Mouse (Mus musculus): ENCODE data around the gene Bend4. TPM values are rescaled to one million over a fixed set of nuclear protein-coding genes. Genes with fewer than 3 reads are reported as not detected.

The Bend4 gene
- total RNA-seq, 2 experiments from 2014 or later, result 2.3 TPM

- no peak for DNase-seq (ENCODE audit: low spot score)
- intact Hi-C loops (cut with DNase I), result no loop called here
Observed at GRCm38 (mm10) chr5:67347060-67347459, 81.0 kb downstream of the Bend4 start.

Other genes starting within 250 kb of the Bend4 start
- gene Tmem33, start 167.7 kb downstream of the Bend4 start, total RNA-seq (2021), result 10 to 100 TPM; 47.2 to 52.3 TPM
- 100 to 1,000 TPM; 162 to 165 TPM for gene Slc30a9, start 121.4 kb downstream of the Bend4 start, total RNA-seq (2021)
- gene Shisa3, start 179.6 kb upstream of the Bend4 start, total RNA-seq (2021), result 1 to 10 TPM in 1 of 2 experiments, under 1 TPM in 1; 0.64 to 1.0 TPM